Mouse (Mus musculus) testis, adult 2 months (tissue): ENCODE data around the gene Vangl1.

Experiments
- CTCF ChIP-seq: fragments of 200-500 bp; IDR thresholded peaks from 2 replicates; pipeline ENCODE4 v1.5.1; 2012; ENCODE audit warnings: low read depth, mild to moderate bottlenecking, inconsistent platforms, low read length, moderate library complexity; ENCODE audit not compliant: control insufficient read depth, insufficient read depth, insufficient replicate concordance
- POLR2A ChIP-seq: fragments of 200-500 bp; IDR thresholded peaks from 2 replicates; pipeline ENCODE4 v1.6.1; 2012; ENCODE audit warnings: low read depth, mild to moderate bottlenecking, inconsistent platforms, low read length, moderate library complexity; ENCODE audit not compliant: control insufficient read depth

DNA sequence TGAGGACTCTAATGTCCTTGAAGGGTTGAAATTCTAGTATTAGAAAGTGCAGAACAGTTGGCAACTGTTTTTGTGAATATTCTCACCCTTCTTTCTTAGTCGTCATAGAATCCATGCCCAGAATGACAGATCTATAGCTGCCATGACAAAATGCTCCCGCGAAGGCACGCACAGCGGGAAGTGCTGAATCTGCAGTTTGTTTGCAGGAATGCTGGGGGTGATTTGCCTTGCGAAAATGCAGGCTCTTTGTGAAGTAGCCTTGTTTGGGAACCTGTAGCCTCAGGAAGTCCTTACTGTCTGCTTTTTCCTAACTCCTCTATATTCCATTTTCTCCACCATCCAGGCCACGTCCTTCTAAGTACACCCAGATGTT, 951 bp upstream of the Vangl1 start:
- TF ChIP-seq CTCF (no peak), POLR2A (no peak)
